Mouse (Mus musculus) limb, embryonic 11.5 days (tissue): ENCODE measurements around the gene Pgap2. TPM values are rescaled to one million over a fixed set of nuclear protein-coding genes. Genes with fewer than 3 reads are reported as not detected.
A peak's percentile ranks its signal among the peaks of the same experiment; 100 is the strongest.

ENCODE experiments used
- ATAC-seq: fragments of 200-750 bp; cut with Nextera tagmentation; 2 replicates; pipeline ENCODE4 v1.8.0; 2017; ENCODE audit warnings: low read depth; ENCODE audit not compliant: insufficient number of reproducible peaks, low FRiP score, low TSS enrichment
- DNase-seq: peaks from one replicate; pipeline ENCODE4 v3.0.0-alpha.2; 2015; ENCODE audit warnings: low spot score
- H3K27ac ChIP-seq: fragments of 300-500 bp; sonication (generic); replicated peaks from 2 replicates; pipeline ENCODE4 v1.5.1; 2014; ENCODE audit warnings: low read depth, mild to moderate bottlenecking, low read length
- H3K27me3 ChIP-seq: fragments of 300-500 bp; sonication (generic); 2 replicates; pipeline ENCODE4 v1.6.1; 2014; ENCODE audit warnings: mild to moderate bottlenecking, low read length, mixed read lengths; ENCODE audit not compliant: control insufficient read depth, insufficient read depth
- H3K36me3 ChIP-seq: fragments of 300-500 bp; sonication (generic); 2 replicates; pipeline ENCODE4 v1.6.1; 2014; ENCODE audit warnings: mild to moderate bottlenecking, low read length, moderate library complexity, mixed read lengths; ENCODE audit not compliant: control insufficient read depth, insufficient read depth
- H3K4me1 ChIP-seq: fragments of 300-500 bp; sonication (generic); 2 replicates; pipeline ENCODE4 v1.6.1; 2014; ENCODE audit warnings: low read length, mixed read lengths; ENCODE audit not compliant: control insufficient read depth, insufficient read depth
- H3K4me2 ChIP-seq: fragments of 300-500 bp; sonication (generic); 2 replicates; pipeline ENCODE4 v1.6.1; 2014; ENCODE audit warnings: low read depth, mild to moderate bottlenecking, moderate library complexity; ENCODE audit not compliant: severe bottlenecking
- H3K4me3 ChIP-seq: fragments of 300-500 bp; sonication (generic); 2 replicates; pipeline ENCODE4 v1.5.1; 2014; ENCODE audit warnings: low read depth, low read length
- H3K9ac ChIP-seq: fragments of 300-500 bp; sonication (generic); 2 replicates; pipeline ENCODE4 v1.6.1; 2014; ENCODE audit warnings: mild to moderate bottlenecking, low read length
- H3K9me3 ChIP-seq: fragments of 300-500 bp; sonication (generic); 2 replicates; pipeline ENCODE4 v1.6.1; 2016; ENCODE audit warnings: low read length; ENCODE audit not compliant: control insufficient read depth
- WGBS: fragments of 180-500 bp; shearing (Covaris S2); extraction: QIAGEN DNeasy Blood & Tissue Kit; methylation state at CpG from one replicate; pipeline ENCODE4 v1.1.7; 2014; 5-methylcytosine and 5-hydroxymethylcytosine counted together
- polyA plus RNA-seq: library from polyadenylated mRNA; unstranded; fragments of >200 nt; fragmentation: Nextera tagmentation; extraction: Ambion mirVana; gene quantifications from 2 replicates; pipeline ENCODE4 v1.2.1, GENCODE M21; 2014

Pgap2 gene
- polyA plus RNA-seq, 1 experiment from 2014 or later: 78.3 TPM

GRCm38 (mm10) chr7:102266401-102267042 is 56.5 kb downstream of the Pgap2 start:
- 50% methylated on average over 14 of the region's 14 CpGs for WGBS
- Histone ChIP-seq H3K36me3 (no peaks in the 10 kb centered on the region), H3K27me3 (peaks cover 5% of the 10 kb centered on the region; the same call in 1 of the 2 replicates), H3K9me3 (no peaks in the 10 kb centered on the region), H3K4me3 (no peak overlapping the region), H3K9ac (no peak overlapping the region), H3K4me1 (no peaks in the 10 kb centered on the region), H3K27ac (no peak overlapping the region), H3K4me2 (no peak overlapping the region)
- DNase-seq (no peak), ATAC-seq (no peak; the same call in 1 of the 2 replicates)

GRCm38 (mm10) chr7:102267113-102267579 is 57.1 kb downstream of the Pgap2 start:
- no peak overlapping the region for H3K27ac ChIP-seq
- H3K4me2 ChIP-seq: peak overlapping the region; percentile 84
- peak; percentile 93 for ATAC-seq
- peak overlapping the region; percentile 64 for H3K4me3 ChIP-seq
- peak; percentile 96 for DNase-seq
- peaks cover 5% of the 10 kb centered on the region; the same call in 1 of the 2 replicates for H3K27me3 ChIP-seq
- H3K9ac ChIP-seq: peak overlapping the region; percentile 49
- no peaks in the 10 kb centered on the region for H3K36me3 ChIP-seq
- no peaks in the 10 kb centered on the region for H3K4me1 ChIP-seq
- no peaks in the 10 kb centered on the region for H3K9me3 ChIP-seq
- 0% methylated on average over 33 of the region's 34 CpGs for WGBS

- Histone ChIP-seq H3K36me3 (no peaks in the 10 kb centered on the region), H3K4me3 (peak within 1 kb of the TSS; percentile 64), H3K4me2 (peak within 1 kb of the TSS; percentile 84), H3K9ac (peak within 1 kb of the TSS; percentile 72), H3K27me3 (peaks cover 5% of the 10 kb centered on the region; the same call in 1 of the 2 replicates), H3K27ac (no peak within 1 kb of the TSS), H3K4me1 (no peaks in the 10 kb centered on the region), H3K9me3 (no peaks in the 10 kb centered on the region)
- peak; percentile 87 for ATAC-seq
- peak; percentile 68 for DNase-seq
- under 1% methylated on average over 45 of the region's 73 CpGs for WGBS
Measured at GRCm38 (mm10) chr7:102267601-102268394, 57.8 kb downstream of the Pgap2 start, which contains the start of gene Stim1. TSS of gene Stim1 (plus strand) at chr7:102267806.

GRCm38 (mm10) chr7:102268395-102268748 is 58.4 kb downstream of the Pgap2 start:
- H3K9me3 ChIP-seq: no peaks in the 10 kb centered on the region
- WGBS: 9% methylated on average over 12 of the region's 12 CpGs
- ATAC-seq (no peak), DNase-seq (no peak)
- H3K4me3 ChIP-seq: peak overlapping the region; percentile 64
- H3K4me1 ChIP-seq: no peaks in the 10 kb centered on the region
- H3K9ac ChIP-seq: peak overlapping the region; percentile 72
- H3K27ac ChIP-seq: no peak overlapping the region
- H3K27me3 ChIP-seq: peaks cover 5% of the 10 kb centered on the region; the same call in 1 of the 2 replicates
- H3K4me2 ChIP-seq: peak overlapping the region; percentile 84
- H3K36me3 ChIP-seq: no peaks in the 10 kb centered on the region

- no peak for ATAC-seq
- Histone ChIP-seq H3K36me3 (no peaks in the 10 kb centered on the region), H3K4me2 (no peak overlapping the region), H3K9ac (no peak overlapping the region), H3K9me3 (no peaks in the 10 kb centered on the region), H3K4me3 (no peak overlapping the region), H3K4me1 (no peaks in the 10 kb centered on the region), H3K27me3 (peaks cover 5% of the 10 kb centered on the region; the same call in 1 of the 2 replicates), H3K27ac (no peak overlapping the region)
- DNase-seq: no peak
- 89% methylated on average over 3 of the region's 3 CpGs for WGBS
Measured at GRCm38 (mm10) chr7:102272422-102272948, 62.5 kb downstream of the Pgap2 start.

GRCm38 (mm10) chr7:102281403-102281802 is 71.4 kb downstream of the Pgap2 start:
- H3K9ac ChIP-seq: no peak overlapping the region
- no peaks in the 10 kb centered on the region for H3K4me1 ChIP-seq
- H3K4me2 ChIP-seq: no peak overlapping the region
- 86% methylated on average over 1 of the region's 1 CpGs for WGBS
- H3K9me3 ChIP-seq: no peaks in the 10 kb centered on the region
- no peaks in the 10 kb centered on the region for H3K36me3 ChIP-seq
- no peak overlapping the region for H3K4me3 ChIP-seq
- no peak overlapping the region for H3K27ac ChIP-seq
- DNase-seq (no peak), ATAC-seq (no peak)
- no peaks in the 10 kb centered on the region for H3K27me3 ChIP-seq

GRCm38 (mm10) chr7:102282261-102282660 is 72.3 kb downstream of the Pgap2 start:
- no peak for DNase-seq

More at GRCm38 (mm10) chr7:102282261-102282660, 72.3 kb downstream of the Pgap2 start:
- no peak overlapping the region for H3K9ac ChIP-seq
- no peak overlapping the region for H3K4me3 ChIP-seq
- H3K27ac ChIP-seq: no peak overlapping the region
- no peak for ATAC-seq
- H3K36me3 ChIP-seq: no peaks in the 10 kb centered on the region
- no peaks in the 10 kb centered on the region for H3K9me3 ChIP-seq
- H3K4me1 ChIP-seq: no peaks in the 10 kb centered on the region
- no peaks in the 10 kb centered on the region for H3K27me3 ChIP-seq
- WGBS: 86% methylated on average over 5 of the region's 5 CpGs
- H3K4me2 ChIP-seq: no peak overlapping the region
